Mouse (Mus musculus) megakaryocyte, embryonic 14.5 days (primary cell): ENCODE measurements at regions not wholly inside any gene's neighbourhood (a gene's known extent, or its start where the extent isn't known, plus 50 kb on each side); places are given as distances from the start of the nearest gene placed in this dataset.

ENCODE experiments used
- FLI1 ChIP-seq: IDR thresholded peaks from 2 replicates; pipeline ENCODE4 v1.6.1; 2012; ENCODE audit warnings: low read length, inconsistent platforms, mixed read lengths
- GATA1 ChIP-seq: IDR thresholded peaks from 3 replicates; pipeline ENCODE4 v1.6.1; 2012; ENCODE audit warnings: mixed read lengths, low read length, inconsistent platforms, borderline replicate concordance

GRCm38 (mm10) chr13:44615696-44616095 is 113.6 kb upstream of the Jarid2 start:
- TF ChIP-seq GATA1 (no peak), FLI1 (no peak)
